Mouse (Mus musculus): ENCODE measurements around the gene Sctr. TPM values are rescaled to one million over a fixed set of nuclear protein-coding genes. Genes with fewer than 3 reads are reported as not detected.

Sctr gene
- polyA plus RNA-seq, 1 experiment from 2014 or later, result not detected

DNA sequence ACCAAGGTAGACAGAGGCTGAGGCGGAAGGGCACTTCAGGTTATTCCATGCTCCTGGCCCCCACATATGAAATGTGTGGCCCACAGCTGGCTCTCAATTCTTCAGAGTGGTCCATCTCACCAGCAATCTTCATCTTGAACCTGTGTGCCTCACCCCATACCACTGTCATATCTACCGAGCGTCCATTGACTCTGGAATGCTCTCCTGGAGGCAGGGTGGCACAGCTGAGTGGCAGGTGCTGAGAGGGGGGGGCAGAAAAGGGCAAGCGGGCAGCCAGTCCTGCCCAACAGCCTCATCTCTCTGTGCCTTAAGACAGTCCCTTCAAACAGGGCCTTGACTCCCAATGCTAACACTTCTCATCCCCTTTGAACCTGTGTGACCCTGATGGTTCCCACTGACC lies 64.4 kb downstream of the Sctr start:
- no peak for ATAC-seq (replicated peaks; ENCODE audit: extremely low read depth, insufficient read depth, low FRiP score)
- H3K27me3 ChIP-seq (ENCODE audit: control insufficient read depth, insufficient read depth, low read length), result 0 out of 2 replicates have a peak, but pooled peaks cover 2% of the 10 kb centered on the region
- no peak overlapping the region for H3K9ac ChIP-seq (ENCODE audit: low read length)
- no peak overlapping the region for H3K4me3 ChIP-seq (ENCODE audit: low read length)
- no peak overlapping the region for H3K4me2 ChIP-seq (ENCODE audit: low read depth, low read length)
- 70% methylated on average over 4 of the region's 4 CpGs for WGBS
- H3K9me3 ChIP-seq (replicated peaks; ENCODE audit: control insufficient read depth, low read length), result no peaks in the 10 kb centered on the region
- H3K4me1 ChIP-seq (ENCODE audit: control insufficient read depth, insufficient read depth, low read length), result peaks cover 13% of the 10 kb centered on the region
- no peak overlapping the region for H3K27ac ChIP-seq (ENCODE audit: low read length)
- H3K36me3 ChIP-seq (ENCODE audit: control insufficient read depth, insufficient read depth), result no peaks in the 10 kb centered on the region

DNA sequence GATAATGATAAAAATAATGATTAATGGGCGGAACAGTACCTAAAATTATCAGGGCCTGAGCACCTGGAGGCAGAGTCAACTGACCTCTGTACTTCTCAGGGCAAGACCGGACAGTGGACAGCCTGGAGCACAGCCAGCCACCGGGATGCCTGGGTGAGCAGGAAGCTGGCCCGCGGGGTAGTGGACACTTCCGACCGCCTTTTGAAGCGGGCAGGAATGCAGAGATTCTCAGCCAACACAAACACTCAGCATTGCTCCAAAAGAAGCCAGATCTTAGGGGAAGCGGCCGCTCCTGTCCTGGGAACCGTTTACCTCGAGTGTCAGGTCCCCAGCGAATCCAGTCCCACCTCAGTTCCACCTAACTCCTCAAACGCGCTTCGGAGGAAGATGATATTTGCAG lies 66.2 kb downstream of the Sctr start:
- H3K4me3 ChIP-seq (ENCODE audit: low read length), result peak overlapping the region; percentile 51
- 7% methylated on average over 16 of the region's 16 CpGs for WGBS
- peaks cover 13% of the 10 kb centered on the region for H3K4me1 ChIP-seq (ENCODE audit: control insufficient read depth, insufficient read depth, low read length)
- no peak overlapping the region for H3K27ac ChIP-seq (ENCODE audit: low read length)
- H3K9me3 ChIP-seq (replicated peaks; ENCODE audit: control insufficient read depth, low read length), result no peaks in the 10 kb centered on the region
- 0 out of 2 replicates have a peak, but pooled peaks cover 2% of the 10 kb centered on the region for H3K27me3 ChIP-seq (ENCODE audit: control insufficient read depth, insufficient read depth, low read length)
- ATAC-seq (replicated peaks; ENCODE audit: extremely low read depth, insufficient read depth, low FRiP score), result no peak; the same call in 1 of the 2 replicates
- no peaks in the 10 kb centered on the region for H3K36me3 ChIP-seq (ENCODE audit: control insufficient read depth, insufficient read depth)
- peak overlapping the region; percentile 90 for H3K4me2 ChIP-seq (ENCODE audit: low read depth, low read length)
- H3K9ac ChIP-seq (ENCODE audit: low read length), result peak overlapping the region; percentile 67

DNA sequence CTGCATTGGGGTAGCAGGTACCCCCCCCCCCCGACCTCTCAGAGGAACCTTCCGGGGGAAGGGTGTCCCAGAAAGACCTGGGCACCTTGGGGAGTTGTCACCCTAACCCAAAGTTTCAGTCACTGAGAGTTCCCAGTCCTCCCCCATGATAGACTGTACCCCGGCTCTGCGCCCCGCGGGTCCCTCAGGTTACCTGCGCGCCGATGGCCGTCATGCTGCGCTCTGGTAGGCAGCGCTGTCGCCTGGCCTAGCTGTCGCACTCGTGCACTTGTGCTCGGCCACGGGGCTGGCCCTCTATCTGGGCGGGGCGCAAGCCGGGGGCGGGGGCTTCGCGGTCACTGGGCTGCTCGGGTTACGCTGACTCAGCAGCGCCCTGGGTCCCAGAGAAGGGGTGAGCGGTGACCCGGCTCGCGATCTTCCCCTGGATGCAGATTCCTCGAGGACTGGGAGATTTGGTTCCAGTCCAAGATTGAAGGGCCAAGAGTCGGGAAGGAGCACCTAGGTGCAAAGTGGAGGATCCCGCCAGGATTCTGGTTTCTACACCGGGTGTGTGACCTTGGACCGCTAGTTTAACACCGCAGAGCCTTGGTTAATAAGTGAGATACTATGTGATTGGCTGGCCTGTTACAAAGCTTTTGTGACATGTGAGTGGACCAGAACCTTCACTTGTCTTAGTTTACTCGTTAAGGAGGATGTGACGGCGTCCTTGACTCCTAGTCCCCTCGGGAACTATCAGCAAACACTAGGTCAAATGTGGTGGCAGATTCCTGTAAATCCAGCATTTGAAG lies 67.0 kb downstream of the Sctr start, which contains the start of gene Tmem37:
Gene Tmem37 (minus strand): TSS at position 556 of the 788 bp plus-strand sequence.
- 2% methylated on average over 40 of the region's 40 CpGs for WGBS
- H3K4me2 ChIP-seq (ENCODE audit: low read depth, low read length), result peak within 1 kb of the TSS; percentile 90
- H3K36me3 ChIP-seq (ENCODE audit: control insufficient read depth, insufficient read depth), result no peaks in the 10 kb centered on the region
- H3K27me3 ChIP-seq (ENCODE audit: control insufficient read depth, insufficient read depth, low read length), result 0 out of 2 replicates have a peak, but pooled peaks cover 2% of the 10 kb centered on the region
- peak within 1 kb of the TSS; percentile 51 for H3K4me3 ChIP-seq (ENCODE audit: low read length)
- peak within 1 kb of the TSS; percentile 67 for H3K9ac ChIP-seq (ENCODE audit: low read length)
- no peaks in the 10 kb centered on the region for H3K9me3 ChIP-seq (replicated peaks; ENCODE audit: control insufficient read depth, low read length)
- H3K4me1 ChIP-seq (ENCODE audit: control insufficient read depth, insufficient read depth, low read length), result peaks cover 13% of the 10 kb centered on the region
- ATAC-seq (replicated peaks; ENCODE audit: extremely low read depth, insufficient read depth, low FRiP score), result peak; percentile 92
- H3K27ac ChIP-seq (ENCODE audit: low read length), result 0 out of 2 replicates have a peak within 1 kb of the TSS, but pooled peaks have one; percentile 1

DNA sequence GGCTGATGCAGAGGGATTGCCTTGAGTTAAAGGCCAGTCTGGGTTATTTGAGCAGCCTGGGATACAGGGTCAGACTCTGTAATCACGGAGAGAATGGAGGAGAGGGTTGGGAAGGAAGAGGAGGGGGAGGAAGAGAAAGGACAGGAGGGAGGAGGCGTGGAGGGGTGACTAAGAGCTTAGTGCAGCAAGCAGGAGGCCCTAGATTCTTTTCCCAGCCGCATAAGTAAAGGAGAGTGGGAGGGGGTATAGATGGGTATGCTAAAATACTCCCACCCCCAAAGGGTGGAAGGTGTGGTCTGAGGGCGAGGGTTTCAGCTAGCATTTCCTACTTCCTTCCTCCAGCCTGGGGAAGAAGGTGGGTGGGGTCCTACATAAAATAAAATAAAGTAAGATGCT lies 67.6 kb downstream of the Sctr start:
- H3K4me3 ChIP-seq (ENCODE audit: low read length), result peak overlapping the region; percentile 51
- 0 out of 2 replicates have a peak overlapping the region, but pooled peaks have one; percentile 1 for H3K27ac ChIP-seq (ENCODE audit: low read length)
- ATAC-seq (replicated peaks; ENCODE audit: extremely low read depth, insufficient read depth, low FRiP score), result no peak

DNA sequence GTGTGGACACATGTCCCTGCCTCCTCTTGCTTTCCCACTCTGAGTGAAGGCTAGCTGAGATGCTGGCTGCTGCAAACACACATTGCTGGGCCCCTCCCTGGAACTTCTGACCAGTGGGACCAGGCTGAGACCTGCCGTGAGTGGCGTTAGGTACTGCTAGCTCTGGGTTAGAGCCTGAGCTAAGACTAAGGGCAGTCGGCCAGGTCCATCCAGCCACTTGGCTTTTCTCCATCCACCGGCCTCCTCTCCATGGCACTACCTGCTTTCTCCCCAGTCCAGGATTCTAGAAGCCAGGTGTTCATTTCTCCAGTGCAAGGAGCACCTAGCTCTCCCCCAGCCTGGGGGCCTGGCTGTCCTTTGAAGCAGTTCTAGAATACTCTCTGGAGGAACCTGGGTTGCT lies 68.2 kb downstream of the Sctr start:
- Histone ChIP-seq H3K4me3 (ENCODE audit: low read length) (no peak overlapping the region), H3K4me2 (ENCODE audit: low read depth, low read length) (no peak overlapping the region), H3K4me1 (ENCODE audit: control insufficient read depth, insufficient read depth, low read length) (peaks cover 13% of the 10 kb centered on the region), H3K9ac (ENCODE audit: low read length) (no peak overlapping the region), H3K36me3 (ENCODE audit: control insufficient read depth, insufficient read depth) (no peaks in the 10 kb centered on the region), H3K27ac (ENCODE audit: low read length) (0 out of 2 replicates have a peak overlapping the region, but pooled peaks have one; percentile 15), H3K9me3 (replicated peaks; ENCODE audit: control insufficient read depth, low read length) (no peaks in the 10 kb centered on the region), H3K27me3 (ENCODE audit: control insufficient read depth, insufficient read depth, low read length) (0 out of 2 replicates have a peak, but pooled peaks cover 2% of the 10 kb centered on the region)
- no peak for ATAC-seq (replicated peaks; ENCODE audit: extremely low read depth, insufficient read depth, low FRiP score)
- 64% methylated on average over 4 of the region's 4 CpGs for WGBS

More for the DNA sequence above, 67.6 kb downstream of the Sctr start:
- H3K36me3 ChIP-seq (ENCODE audit: control insufficient read depth, insufficient read depth), result no peaks in the 10 kb centered on the region
- WGBS, result 30% methylated on average over 4 of the region's 4 CpGs
- H3K4me1 ChIP-seq (ENCODE audit: control insufficient read depth, insufficient read depth, low read length), result peaks cover 13% of the 10 kb centered on the region
- H3K4me2 ChIP-seq (ENCODE audit: low read depth, low read length), result peak overlapping the region; percentile 90
- no peaks in the 10 kb centered on the region for H3K9me3 ChIP-seq (replicated peaks; ENCODE audit: control insufficient read depth, low read length)
- 0 out of 2 replicates have a peak, but pooled peaks cover 2% of the 10 kb centered on the region for H3K27me3 ChIP-seq (ENCODE audit: control insufficient read depth, insufficient read depth, low read length)
- no peak overlapping the region; the same call in 1 of the 2 replicates for H3K9ac ChIP-seq (ENCODE audit: low read length)

DNA sequence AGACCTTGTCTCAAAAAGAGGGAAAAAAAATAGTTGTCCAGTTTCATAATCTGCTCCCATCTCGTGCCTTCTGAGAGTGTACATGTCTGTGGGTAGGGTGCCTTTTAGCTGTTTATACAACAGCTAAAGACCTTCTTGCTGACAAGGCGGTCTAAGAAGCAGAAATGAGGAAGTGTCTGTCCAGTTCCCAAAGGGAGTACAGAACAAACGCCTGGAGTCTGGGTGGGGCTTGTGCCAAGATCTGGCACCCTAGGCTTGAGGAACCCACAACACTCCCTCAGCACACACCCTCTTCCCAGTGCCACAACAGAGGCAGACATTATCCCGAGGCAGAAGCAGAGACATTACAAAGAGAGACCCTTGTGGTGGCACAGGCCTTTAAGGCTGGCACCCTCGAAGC lies 68.8 kb downstream of the Sctr start:
- Histone ChIP-seq H3K27ac (ENCODE audit: low read length) (no peak overlapping the region), H3K27me3 (ENCODE audit: control insufficient read depth, insufficient read depth, low read length) (0 out of 2 replicates have a peak, but pooled peaks cover 2% of the 10 kb centered on the region)
- WGBS, result 71% methylated on average over 5 of the region's 5 CpGs

DNA sequence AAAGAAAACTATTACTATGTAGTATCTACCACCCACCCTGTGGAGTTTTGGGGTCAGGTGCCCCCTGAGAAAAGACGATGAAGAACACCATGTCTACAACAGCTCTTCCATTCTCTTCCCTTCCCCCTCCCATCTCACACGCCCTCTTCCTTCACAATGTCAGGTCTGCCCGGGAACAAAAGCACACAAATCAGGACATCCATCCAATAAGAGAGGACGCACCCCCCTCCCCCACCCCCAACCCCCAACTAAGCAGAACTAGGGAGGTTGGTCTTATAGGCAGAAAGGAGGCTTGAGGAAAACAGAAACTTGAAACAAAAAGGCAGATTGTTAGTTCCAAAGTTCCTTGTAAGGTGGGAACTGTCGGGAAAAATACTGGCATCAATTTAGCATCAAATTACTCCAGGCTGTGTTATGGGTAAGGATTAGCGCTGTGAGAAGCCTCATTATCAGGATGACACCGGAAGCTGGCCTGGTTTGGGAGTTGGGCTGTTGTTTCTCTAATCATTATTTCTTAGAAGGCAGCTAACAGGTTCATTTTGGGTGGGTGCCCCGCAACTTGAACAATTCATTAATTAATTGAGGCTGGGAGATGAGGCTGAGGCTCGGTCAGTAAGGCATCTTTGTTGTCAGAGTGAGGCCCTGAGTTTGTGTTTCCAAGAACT lies 71.2 kb downstream of the Sctr start:
- ATAC-seq (replicated peaks; ENCODE audit: extremely low read depth, insufficient read depth, low FRiP score), result no peak
- WGBS, result 40% methylated on average over 9 of the region's 9 CpGs

More for the DNA sequence above, 68.8 kb downstream of the Sctr start:
- ATAC-seq (replicated peaks; ENCODE audit: extremely low read depth, insufficient read depth, low FRiP score), result no peak
- Histone ChIP-seq H3K4me1 (ENCODE audit: control insufficient read depth, insufficient read depth, low read length) (peaks cover 13% of the 10 kb centered on the region), H3K36me3 (ENCODE audit: control insufficient read depth, insufficient read depth) (no peaks in the 10 kb centered on the region), H3K4me3 (ENCODE audit: low read length) (no peak overlapping the region), H3K9me3 (replicated peaks; ENCODE audit: control insufficient read depth, low read length) (no peaks in the 10 kb centered on the region), H3K9ac (ENCODE audit: low read length) (no peak overlapping the region), H3K4me2 (ENCODE audit: low read depth, low read length) (no peak overlapping the region)

DNA sequence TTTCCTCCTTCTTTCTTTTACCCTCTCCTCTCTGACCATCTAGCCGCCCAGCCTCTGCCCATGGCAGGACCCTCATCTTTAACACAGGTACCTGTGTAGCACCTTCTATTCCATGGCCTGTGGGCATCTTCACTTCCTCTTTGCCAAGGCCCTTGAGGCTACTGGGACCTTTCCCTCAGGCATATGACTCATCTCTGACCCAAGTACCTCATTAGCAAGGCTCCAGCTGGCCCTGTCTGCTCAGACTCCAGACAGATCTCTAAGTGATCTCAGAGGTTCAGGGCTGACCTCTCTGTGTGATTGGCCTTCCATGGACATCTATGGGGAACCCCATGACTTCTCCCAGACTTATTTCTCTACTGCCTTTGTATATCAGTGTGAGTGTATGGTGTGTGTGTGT lies 73.9 kb downstream of the Sctr start:
- Histone ChIP-seq H3K4me3 (ENCODE audit: low read length) (no peak overlapping the region), H3K4me1 (ENCODE audit: control insufficient read depth, insufficient read depth, low read length) (peaks cover 14% of the 10 kb centered on the region), H3K27ac (ENCODE audit: low read length) (no peak overlapping the region), H3K9me3 (replicated peaks; ENCODE audit: control insufficient read depth, low read length) (no peaks in the 10 kb centered on the region), H3K36me3 (ENCODE audit: control insufficient read depth, insufficient read depth) (no peaks in the 10 kb centered on the region), H3K9ac (ENCODE audit: low read length) (no peak overlapping the region), H3K27me3 (ENCODE audit: control insufficient read depth, insufficient read depth, low read length) (no peaks in the 10 kb centered on the region), H3K4me2 (ENCODE audit: low read depth, low read length) (no peak overlapping the region)
- 89% methylated on average over 1 of the region's 1 CpGs for WGBS
- no peak for ATAC-seq (replicated peaks; ENCODE audit: extremely low read depth, insufficient read depth, low FRiP score)

More for the DNA sequence above, 71.2 kb downstream of the Sctr start:
- Histone ChIP-seq H3K27me3 (ENCODE audit: control insufficient read depth, insufficient read depth, low read length) (0 out of 2 replicates have a peak, but pooled peaks cover 2% of the 10 kb centered on the region), H3K36me3 (ENCODE audit: control insufficient read depth, insufficient read depth) (no peaks in the 10 kb centered on the region), H3K4me3 (ENCODE audit: low read length) (no peak overlapping the region), H3K4me1 (ENCODE audit: control insufficient read depth, insufficient read depth, low read length) (peaks cover 9% of the 10 kb centered on the region), H3K27ac (ENCODE audit: low read length) (no peak overlapping the region), H3K9me3 (replicated peaks; ENCODE audit: control insufficient read depth, low read length) (no peaks in the 10 kb centered on the region), H3K9ac (ENCODE audit: low read length) (no peak overlapping the region), H3K4me2 (ENCODE audit: low read depth, low read length) (no peak overlapping the region)
